Mouse (Mus musculus): ENCODE measurements at regions not wholly inside any gene's neighbourhood (a gene's known extent, or its start where the extent isn't known, plus 50 kb on each side); places are given as distances from the start of the nearest gene placed in this dataset.

DNA sequence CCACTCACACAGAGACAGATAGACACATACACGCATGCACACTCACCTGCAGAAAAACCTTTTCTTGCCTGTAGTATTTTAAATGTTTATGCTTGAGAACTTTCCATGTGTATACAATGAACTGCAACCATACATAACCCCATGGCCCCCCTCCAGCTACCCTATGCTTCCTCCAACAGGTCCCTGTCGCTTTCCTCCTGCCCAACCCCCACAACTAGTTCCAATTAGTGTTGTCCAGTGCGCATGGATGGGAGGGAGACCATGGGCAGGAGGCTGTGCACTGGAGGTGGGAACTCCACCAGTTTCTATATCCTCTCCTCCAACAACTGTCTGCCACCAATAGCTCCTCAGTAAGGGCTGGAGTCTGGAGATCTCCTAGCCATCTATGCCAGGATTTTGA, 82.9 kb upstream of the Jade1 start:
- DNase-seq (ENCODE audit: low spot score), result no peak

DNA sequence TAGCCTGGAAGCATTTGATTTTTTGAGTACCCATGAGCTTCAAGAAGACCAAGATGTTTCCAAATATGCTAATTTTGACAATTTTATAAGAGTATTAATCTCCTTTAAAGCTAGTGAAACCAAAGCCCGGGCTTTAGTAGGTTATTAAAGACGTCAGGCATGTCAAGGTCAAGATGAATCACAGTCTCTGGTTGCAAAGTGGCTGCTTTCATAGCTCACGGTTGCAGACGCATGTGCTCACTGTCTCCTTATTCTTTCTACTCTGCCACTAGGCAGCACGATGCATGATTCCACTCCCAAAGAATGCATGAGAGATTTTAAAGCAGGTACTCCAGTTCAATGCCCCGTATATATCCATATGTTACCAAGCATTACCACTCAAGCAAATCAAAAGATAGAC, 86.4 kb upstream of the Jade1 start:
- no peak for DNase-seq (ENCODE audit: low spot score)

DNA sequence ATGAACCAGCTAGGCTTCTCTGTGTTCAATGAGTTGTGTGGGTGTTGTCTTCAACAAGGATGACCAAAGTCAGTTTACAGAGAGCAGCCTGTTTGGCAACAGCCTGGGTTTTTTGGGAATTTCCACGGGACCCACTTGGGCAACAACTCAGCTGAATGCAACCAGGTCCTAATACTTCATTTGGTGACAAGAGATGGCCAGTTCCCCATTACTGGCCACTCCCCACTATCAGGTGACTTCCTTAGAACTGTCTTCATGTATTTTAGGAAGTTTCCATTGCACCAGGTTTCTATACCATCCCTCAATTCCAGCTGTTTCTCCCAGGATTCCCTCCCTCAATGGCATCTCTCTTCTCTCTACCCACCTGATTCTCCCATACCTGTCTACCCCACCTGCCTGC, 87.7 kb upstream of the Jade1 start:
- DNase-seq (ENCODE audit: low spot score), result no peak

DNA sequence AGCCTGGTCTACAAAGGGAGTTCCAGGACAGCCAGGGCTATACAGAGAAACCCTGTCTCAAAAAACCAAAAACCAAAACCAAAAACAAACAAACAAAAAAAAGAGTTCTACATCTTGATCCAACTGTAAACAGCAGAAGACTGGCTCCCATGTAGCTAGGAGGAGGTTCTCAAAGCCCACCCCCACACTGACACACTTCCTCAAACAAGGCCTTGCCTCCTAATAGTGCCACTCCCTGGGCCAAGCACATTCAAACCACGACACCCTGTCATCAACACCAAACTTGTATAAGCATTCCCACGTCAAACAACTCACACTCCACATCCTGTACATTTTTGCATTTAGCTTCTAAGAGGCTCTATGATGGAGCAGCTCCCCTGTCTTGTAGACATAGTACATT, 89.6 kb upstream of the Jade1 start:
- no peak for DNase-seq (ENCODE audit: low spot score)

DNA sequence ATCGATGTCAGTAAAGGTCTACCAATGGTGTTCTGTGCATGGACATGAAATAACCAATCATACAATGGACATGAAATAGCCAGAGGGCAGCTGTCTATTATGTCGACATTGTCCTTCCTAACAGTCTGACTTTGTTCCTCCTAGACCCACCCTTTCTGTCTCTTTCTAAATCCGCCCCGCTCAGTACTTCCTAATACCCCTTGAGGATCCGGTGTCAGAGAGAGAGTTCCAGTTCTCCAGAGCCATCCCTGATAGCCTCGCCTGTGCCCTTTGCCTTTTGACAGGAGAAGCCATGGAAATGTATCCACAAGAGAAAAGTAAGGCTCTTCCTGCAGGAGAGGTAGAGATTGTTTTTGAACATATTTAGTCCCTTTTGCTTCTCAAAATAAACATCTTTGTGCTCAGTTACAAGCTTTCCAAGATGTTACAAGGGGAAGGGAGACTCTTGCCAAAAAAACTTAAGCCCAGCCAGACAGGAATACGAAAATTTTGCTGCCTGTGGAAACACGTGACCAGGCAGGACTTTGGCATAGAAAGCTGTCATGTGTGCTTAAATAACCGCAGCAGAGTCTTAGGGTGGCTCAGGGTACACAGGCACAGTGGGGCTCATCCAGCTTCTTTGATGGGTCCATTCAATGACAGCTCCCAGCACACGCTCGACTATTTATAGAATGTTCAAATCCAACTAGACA, 92.4 kb upstream of the Jade1 start:
- no peak for DNase-seq (ENCODE audit: low spot score)

DNA sequence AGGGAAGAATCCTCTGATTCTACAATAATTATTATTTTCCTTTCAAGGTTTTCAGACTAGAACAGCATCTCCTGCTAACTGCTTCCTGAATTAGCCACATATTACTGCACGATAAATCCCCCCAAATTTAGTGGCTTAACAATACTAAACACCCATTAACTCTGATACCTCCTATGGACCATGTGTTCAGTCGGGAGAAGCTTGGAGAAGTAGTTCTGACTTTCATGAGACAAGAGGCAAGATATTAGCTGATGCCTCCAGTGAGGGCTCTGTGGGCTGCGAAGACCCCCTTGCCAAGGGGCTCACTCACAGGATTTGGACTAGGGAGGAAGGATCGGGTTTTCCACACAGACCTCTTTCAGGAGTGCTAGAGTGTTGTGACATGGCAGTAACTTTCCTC, 95.4 kb upstream of the Jade1 start:
- DNase-seq (ENCODE audit: low spot score), result no peak

DNA sequence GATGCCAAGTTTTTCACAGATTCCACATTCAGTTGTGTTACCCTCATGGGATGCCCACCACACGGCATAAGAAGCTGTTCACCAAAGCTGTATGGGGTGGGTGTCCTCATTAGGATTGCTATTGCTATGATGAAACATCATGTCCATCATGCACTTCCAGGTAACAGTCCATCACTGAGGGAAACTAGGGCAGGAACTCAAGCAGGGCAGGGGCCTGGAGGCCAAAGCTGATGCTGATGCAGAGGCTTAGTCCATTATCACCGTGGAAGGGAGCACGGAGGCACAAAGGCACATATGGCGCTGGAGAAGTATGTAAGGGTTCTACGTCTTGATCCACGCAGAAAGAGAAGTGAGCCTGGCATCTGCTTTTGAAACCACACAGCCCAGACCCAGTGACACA, 97.4 kb upstream of the Jade1 start:
- DNase-seq (ENCODE audit: low spot score), result no peak

DNA sequence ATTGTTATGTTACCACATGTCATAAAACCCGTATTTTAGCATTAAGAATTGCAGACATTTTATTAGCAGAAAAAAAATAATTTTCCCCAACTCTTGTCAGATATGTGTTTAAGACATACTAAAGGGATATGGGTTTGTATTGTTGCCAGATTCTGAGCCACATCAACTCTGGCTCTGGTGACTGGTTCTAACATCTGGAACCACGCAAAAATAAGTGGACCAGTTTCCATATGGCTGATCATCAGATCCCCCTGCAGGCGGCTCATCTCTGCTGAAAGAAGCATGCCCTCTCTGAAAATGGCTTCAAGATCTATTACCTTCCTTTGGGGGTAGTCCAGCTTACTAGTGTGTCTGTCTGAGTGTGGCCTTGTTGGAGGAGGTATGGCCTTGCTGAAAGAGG, 102.0 kb upstream of the Jade1 start:
- no peak for DNase-seq (ENCODE audit: low spot score)

DNA sequence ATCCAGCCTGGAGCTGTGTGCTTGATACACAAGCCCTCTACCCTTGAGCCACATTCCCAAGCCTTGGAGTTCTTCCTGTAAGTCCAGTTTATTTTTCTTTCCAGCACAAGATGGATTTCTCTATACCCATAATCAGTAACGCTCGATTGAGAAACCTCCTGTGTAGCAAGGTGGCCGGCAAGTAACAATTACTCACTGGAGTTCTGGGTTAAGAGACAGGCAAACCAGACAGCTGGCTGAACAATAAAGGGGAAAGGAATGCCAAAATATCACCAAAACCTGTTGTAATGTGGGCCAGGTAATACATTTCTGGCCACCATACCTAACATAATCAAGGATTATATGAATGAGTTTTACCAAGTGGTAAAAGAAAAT, 102.8 kb upstream of the Jade1 start:
- no peak for DNase-seq (ENCODE audit: low spot score)

DNA sequence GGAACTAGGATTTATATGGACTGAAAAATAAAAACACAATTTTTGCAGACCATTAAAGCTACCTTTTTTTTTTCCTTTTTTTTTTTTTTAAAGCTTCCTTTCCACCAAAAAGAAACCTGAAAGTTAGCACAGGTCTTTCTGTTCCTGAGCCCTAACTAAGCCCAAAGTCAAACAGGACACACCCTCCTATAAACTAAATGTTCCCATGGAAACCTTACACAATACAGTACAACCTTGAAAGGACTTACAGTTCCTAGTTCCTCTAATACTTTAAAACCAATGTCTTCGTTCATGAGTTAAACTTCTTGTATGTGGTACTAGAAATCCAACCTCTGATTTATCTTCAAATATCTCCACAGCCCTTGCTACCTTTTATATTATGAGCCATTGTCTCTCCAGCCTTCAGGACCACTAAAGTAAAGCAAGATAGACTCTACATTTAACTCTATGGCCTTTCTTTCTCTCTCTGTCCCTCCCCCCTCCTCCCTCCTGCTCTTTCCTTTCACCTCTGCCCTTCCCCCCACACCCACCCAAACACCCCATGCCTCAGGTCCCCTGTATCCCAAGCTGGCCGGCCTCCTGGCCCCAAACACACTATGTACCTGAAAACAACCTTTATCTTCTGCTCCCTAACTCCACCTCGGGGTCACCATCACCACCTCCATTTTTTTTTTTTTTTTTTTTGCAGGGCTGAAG, 103.4 kb upstream of the Jade1 start:
- no peak for DNase-seq (ENCODE audit: low spot score)

DNA sequence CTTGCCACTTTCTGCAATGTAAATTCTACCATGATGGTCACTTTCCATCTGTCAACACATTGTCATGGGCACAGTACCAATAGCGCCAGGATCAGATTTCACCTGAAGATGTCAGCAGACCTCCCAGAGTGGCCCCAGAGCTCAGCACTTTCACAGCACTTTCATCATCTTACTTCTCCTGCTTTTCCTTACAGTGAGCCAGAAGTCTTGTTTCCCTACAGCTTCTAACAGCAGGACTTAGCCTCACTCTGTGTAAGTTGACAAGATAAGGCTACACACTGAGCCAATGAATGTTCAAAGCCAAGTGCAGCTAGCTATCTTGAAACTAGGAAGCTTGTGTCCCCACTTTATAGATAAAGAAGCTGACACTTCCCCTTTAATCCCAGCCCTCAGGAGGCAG, 104.8 kb upstream of the Jade1 start:
- DNase-seq (ENCODE audit: low spot score), result no peak

DNA sequence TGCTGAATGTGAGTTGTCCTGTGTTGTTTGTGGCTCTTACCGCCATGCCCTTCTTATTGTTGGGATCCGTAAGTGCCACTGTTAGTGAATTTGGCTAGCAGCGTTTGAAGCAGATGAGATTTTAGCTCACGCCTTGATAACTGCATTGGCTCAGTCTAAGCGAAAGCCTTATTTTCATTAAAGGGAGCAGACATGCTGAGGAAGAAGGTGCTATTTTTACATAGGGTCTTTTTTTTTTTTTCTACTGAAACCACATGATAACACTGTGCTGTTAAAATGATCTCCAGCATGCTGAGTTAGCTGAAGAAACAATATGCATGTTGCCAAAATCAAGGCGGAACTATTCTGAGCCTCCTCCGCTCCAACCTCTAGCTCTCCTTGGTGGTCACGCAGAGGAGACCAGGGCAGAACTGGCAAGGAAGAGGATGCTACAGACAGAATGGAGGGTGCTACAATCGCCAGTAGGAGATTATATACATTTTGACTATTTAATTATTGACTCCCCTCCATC, 111.2 kb upstream of the Jade1 start:
- no peak for DNase-seq (ENCODE audit: low spot score)

DNA sequence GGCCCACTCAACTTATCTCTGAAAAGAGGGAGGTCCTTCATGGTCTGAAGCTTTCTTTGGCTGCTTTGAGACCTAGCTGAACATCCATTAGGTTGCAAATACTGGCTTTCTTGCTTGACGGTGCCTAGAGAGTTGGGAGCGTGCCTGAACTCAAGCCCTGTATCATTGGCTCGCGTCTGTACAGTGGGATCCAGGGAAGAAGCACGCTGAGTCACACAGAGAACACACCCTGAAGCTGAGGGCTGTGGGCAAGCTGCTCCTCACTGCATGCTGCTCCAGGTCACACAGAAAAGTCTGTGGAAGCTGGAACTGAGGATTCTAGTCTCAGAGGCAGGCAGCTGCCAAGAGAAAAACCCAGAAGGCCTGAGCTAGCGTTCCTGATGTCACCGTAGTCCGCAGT, 119.3 kb upstream of the Jade1 start:
- no peak for DNase-seq (ENCODE audit: low spot score)

DNA sequence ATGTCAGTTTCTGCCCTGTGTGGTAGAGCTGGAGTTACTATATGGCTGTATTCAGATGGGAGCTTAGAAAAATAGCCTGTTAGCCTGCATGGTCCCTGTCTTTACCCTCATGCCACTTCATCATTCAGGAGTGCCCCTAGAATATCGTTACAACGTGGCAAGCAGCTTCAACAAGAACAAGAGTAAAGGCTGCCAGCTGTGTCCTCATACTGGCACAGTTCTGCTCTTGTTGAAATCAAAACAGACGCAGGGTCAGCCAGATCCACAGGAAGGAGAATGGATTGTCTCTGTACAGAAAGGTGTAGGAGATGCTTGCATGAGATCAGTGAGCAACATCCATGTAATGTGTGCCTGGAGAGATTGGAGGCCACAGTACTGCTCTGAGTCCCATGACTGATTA, 122.4 kb upstream of the Jade1 start:
- no peak for DNase-seq (ENCODE audit: low spot score)

DNA sequence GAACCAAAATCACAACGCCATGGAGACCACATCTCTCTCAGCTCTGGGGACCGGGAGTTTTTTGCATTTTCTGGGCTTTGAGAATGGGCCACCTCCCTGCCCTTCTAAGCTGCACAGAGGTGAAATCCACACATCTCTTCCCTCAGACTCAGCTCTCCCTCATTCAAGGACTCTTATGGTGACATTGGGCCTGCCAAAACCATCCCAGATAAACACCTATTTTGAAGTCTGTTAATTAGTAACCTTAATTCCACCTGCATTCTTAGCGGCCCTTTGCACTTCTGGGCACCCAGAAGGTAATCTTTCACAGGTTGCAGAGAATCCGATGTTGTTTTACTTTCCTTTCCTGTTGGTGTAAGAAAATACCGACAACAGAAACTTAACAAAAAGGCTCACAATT, 123.2 kb upstream of the Jade1 start:
- no peak for DNase-seq (ENCODE audit: low spot score)

DNA sequence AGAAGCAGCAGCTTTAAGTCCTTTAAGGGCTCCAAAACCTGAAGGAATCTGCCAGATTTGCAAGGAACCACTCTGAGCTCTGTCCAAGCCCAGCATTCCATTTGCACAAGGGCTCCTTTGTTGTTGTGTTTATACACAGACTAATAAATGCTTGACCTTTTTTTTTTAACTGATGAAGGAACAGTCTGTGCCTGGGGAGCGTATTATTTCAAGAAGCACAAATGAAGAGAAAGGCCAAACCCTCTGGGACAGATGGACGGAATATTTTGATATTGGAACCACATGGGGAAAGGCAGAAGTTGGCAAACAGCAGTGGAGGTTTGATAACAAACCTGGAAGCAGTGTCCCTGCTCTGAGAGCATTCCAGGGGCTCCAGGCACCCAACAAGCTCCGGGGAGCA, 125.3 kb upstream of the Jade1 start:
- no peak for DNase-seq (ENCODE audit: low spot score)

DNA sequence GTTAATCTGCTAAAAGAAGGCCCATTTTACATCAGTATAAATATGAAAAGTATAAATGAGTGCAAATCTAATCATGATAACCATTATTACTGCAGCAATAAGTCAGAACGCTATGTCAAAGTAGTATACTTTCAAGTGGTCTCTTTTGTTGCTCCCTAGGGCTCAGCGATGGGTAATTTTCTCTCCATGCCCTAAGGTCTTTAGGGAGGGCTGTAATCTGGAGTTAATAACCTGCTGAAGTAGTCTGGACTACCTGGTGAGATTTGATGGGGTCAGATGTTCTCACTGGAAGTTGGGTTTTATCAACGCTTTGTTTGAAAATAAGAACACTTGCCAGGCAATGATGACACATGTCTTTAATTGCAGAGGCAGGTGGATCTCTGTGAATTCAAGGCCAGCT, 128.6 kb upstream of the Jade1 start:
- no peak for DNase-seq (ENCODE audit: low spot score)

DNA sequence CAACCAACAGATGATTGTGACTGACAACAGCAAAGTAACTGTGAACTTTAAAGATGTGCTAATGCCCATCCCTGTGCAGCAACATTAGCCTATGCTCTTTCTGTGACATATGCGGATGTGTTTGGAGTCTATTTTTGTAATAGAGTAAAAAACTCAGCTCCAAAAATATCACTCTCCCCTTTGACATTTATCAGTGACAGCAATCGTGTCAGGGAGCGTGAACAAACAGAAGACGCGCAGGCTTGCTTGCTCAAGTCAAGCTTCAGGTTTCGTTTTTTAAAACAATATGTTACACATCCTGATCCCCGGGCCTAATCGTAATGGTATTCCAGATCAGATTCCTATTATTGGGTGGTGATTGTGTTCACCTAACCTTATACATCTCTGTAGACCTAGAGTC, 129.7 kb upstream of the Jade1 start:
- DNase-seq (ENCODE audit: low spot score), result no peak

DNA sequence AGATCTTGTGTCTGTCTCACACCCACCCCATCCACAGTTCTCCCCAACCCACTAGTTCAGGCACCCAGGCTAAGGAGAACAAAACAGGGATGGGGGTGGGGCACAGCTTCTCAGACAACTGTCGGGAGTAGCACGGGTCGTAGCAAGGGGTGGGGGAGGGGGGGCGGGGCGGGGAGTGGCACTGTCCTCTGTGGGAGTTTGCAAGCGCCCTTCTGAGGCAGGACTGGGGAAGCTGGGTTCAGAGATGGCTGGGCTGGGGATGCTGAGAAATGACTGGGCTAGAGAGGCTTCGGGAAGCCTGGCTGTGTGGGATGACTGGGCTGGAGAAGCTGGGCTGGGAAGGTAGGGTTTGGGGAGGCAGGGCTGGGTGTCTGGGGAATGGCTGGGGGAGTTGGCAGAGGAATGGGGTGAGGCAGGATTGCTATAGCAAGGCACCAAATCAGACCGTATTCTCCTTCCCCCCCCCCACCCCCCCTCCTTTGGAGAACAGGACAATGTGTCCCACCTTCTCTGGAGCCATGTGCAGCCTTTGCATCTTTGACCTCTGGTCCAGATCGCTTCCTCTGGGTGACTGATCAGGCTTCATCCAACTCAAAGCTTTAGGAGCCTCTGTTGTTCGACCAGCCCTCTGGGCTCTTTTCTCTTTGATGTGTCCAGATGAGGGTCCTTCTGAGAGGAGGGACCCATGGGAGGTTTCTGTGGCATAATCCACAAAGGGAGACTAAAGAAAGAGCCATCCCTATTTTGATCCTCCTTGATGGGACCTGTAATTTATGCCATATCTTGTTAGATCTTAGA, 131.2 kb upstream of the Jade1 start:
- no peak for DNase-seq (ENCODE audit: low spot score)

DNA sequence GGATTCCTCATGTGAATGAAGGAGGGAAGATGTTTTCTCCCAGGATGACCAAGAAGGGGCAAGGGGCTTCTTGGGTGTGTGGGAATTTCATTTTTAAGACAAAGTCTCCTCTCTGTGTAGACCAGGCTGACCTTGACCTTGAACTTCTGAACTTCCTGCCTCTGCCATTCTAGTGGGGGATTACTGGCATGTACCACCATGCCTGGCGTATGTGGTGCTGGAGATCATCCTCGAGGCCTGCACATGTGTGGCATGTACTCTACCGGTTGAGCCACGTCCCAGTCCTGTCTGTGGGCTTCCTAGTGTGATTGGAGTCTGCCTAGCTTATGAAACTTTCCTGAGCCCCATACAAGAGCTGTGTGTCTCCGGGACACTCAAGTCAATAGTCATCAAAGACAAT, 131.9 kb upstream of the Jade1 start:
- no peak for DNase-seq (ENCODE audit: low spot score)

DNA sequence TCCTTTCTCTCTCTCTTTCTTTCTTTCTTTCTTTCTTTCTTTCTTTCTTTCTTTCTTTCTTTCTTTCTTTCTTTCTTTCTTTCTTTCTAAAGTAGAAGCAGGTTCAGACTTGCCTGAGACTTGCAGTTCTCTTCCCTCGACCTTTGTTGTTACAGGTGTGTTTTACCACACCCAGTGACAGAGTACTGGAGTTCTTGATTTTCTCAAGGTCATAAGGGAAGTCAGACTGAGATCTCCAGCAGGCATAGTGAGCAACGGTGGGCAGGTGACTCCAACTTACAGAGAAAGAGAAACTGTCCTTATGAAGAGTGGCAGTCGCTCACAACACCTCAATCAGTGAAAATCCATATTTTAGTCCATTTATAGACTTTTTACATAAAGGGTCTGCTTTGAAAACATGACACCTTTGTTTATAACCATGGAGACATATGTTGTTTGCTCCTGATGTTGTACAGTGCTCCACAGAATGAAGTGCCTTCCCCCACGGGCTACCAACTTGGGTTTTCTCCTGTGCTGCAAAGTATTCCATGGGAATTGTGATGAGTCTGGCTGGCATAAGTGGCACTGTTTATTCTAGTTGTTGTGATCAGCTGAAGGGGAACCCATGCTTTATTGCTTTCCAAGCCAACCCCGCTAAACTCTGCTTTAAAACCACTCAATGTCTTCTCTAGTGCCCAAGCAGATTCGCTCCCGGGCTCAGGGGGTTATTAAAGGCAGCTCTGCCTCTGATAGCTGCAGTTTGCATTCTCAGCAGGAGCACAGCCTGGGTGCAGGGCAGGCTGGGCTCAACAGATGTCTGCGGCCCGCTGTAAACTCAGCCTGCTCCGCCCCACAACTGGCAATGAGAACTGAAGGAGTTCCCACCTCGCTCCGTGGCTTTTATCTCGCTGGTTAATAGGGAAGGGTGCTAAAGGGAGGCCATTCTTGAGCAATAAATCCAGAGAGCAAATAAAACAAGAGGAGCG, 132.6 kb upstream of the Jade1 start:
- DNase-seq (ENCODE audit: low spot score), result no peak

DNA sequence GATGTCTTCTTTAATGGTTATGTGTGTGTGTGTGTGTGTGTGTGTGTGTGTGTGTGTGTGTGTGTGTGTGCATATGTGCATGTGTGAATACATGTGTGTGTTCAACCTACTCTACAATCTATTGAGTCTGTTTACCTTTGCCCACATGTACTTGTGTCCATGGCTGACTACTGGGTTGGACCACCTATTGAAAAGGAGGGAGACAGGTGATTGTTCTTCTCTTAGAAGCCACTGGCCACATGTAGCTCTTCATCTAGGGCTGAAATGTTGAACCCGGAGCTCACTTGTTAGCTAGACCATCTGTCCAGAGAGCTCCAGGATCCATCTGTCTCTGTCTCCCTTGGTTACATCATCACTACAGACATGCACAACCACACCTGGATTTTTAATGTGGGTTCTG, 141.8 kb upstream of the Jade1 start:
- DNase-seq (ENCODE audit: low spot score), result no peak
